In genomic region chr9:114465442-114465841, GRCm38 (mm10) we compare ENCODE assay signal across 38 mouse cellular contexts. TPM values are rescaled to one million over a fixed set of nuclear protein-coding genes. Genes with fewer than 3 reads are reported as not detected.
"Had no signal": no experiment of that assay in that cellular context is flagged by ENCODE, and none has a peak within 500 bp of the region (broad histone marks: within the 10 kb centered on the region; RNA-seq: fewer than 3 reads in every experiment).

No protein-coding gene starts in this region.

- H3K4me3 ChIP-seq: embryonic facial prominence, embryonic 10.5 days; embryonic facial prominence, embryonic 12.5 days; embryonic facial prominence, embryonic 13.5 days; embryonic facial prominence, embryonic 15.5 days; erythroblast, embryonic 14.5 days; forebrain, embryonic 10.5 days; forebrain, embryonic 12.5 days; forebrain, embryonic 13.5 days; forebrain, embryonic 15.5 days; gastrocnemius, adult 2 months; heart, adult 2 months had no signal

- ATAC-seq: forebrain, embryonic 13.5 days; forebrain, embryonic 14.5 days; forebrain, embryonic 15.5 days; forebrain, embryonic 16.5 days; forebrain, postnatal 0 days had no signal

- H3K9ac ChIP-seq: embryonic facial prominence, embryonic 12.5 days; embryonic facial prominence, embryonic 13.5 days; embryonic facial prominence, embryonic 15.5 days; forebrain, embryonic 12.5 days; forebrain, embryonic 13.5 days; forebrain, embryonic 15.5 days; forebrain, postnatal 0 days had no signal

- H3K27ac ChIP-seq: embryonic facial prominence, embryonic 10.5 days; embryonic facial prominence, embryonic 12.5 days; embryonic facial prominence, embryonic 13.5 days; embryonic facial prominence, embryonic 15.5 days; forebrain, embryonic 10.5 days; forebrain, embryonic 12.5 days; forebrain, embryonic 13.5 days; forebrain, embryonic 15.5 days; gastrocnemius, adult 2 months; heart, adult 2 months had no signal

- H3K4me1 ChIP-seq: embryonic facial prominence, embryonic 13.5 days; embryonic facial prominence, embryonic 15.5 days; forebrain, embryonic 13.5 days; forebrain, embryonic 15.5 days had no signal

- H3K4me2 ChIP-seq: embryonic facial prominence, embryonic 12.5 days; embryonic facial prominence, embryonic 13.5 days; embryonic facial prominence, embryonic 15.5 days; forebrain, embryonic 12.5 days; forebrain, embryonic 13.5 days; forebrain, embryonic 15.5 days had no signal

- DNase-seq: cerebellum, adult 9-10 months; cerebellum, adult 9-11 months; cerebellum, postnatal 10 days; cerebellum, postnatal 14 days; cerebellum, postnatal 25 days; cerebellum, postnatal 36 days; embryo, embryonic 11 days; forebrain, postnatal 0 days; gastrocnemius, adult 2 months; gastrocnemius, postnatal 10 days; gastrocnemius, postnatal 14 days; gastrocnemius, postnatal 25 days; gastrocnemius, postnatal 36 days; heart, adult 11 months; heart, adult 18-20 months; heart, adult 2 months had no signal

- H3K27me3 ChIP-seq: embryonic facial prominence, embryonic 12.5 days; embryonic facial prominence, embryonic 13.5 days; embryonic facial prominence, embryonic 15.5 days; forebrain, embryonic 12.5 days; forebrain, embryonic 13.5 days; forebrain, embryonic 15.5 days had no signal

- H3K9me3 ChIP-seq: embryonic facial prominence, embryonic 10.5 days; embryonic facial prominence, embryonic 12.5 days; embryonic facial prominence, embryonic 13.5 days; embryonic facial prominence, embryonic 15.5 days; forebrain, embryonic 12.5 days; forebrain, embryonic 13.5 days; forebrain, embryonic 15.5 days had no signal

RNA-seq across cellular contexts. Expression of gene Ccr4, which starts 39.3 kb away (rescaled TPM):
- total RNA-seq: common myeloid progenitor, adult 5-6 weeks; forebrain, postnatal 0 days; gastrocnemius, adult 18-20 months; gastrocnemius, adult 2 months; gastrocnemius, adult 8-10 months; gastrocnemius, postnatal 10 days; gastrocnemius, postnatal 14 days; gastrocnemius, postnatal 25 days; gastrocnemius, postnatal 36 days; gastrocnemius, postnatal 4 days; granulocyte monocyte progenitor cell, adult 5-6 weeks; heart, adult 18-20 months; heart, adult 2 months; heart, adult 8-10 months had no signal
- polyA plus RNA-seq: cortical plate, adult 2 months; embryonic facial prominence, embryonic 11.5 days; embryonic facial prominence, embryonic 12.5 days; erythroblast, embryonic 14.5 days; forebrain, embryonic 10.5 days; forebrain, embryonic 11.5 days; forebrain, embryonic 12.5 days; forebrain, embryonic 13.5 days; forebrain, embryonic 14.5 days; forebrain, embryonic 15.5 days; forebrain, embryonic 16.5 days; forebrain, postnatal 0 days; frontal cortex, adult 2 months; heart, adult 2 months had no signal

RNA-seq across cellular contexts. Expression of gene C130032M10Rik, which starts 50.1 kb away (rescaled TPM):
- total RNA-seq: common myeloid progenitor, adult 5-6 weeks; forebrain, postnatal 0 days; gastrocnemius, adult 18-20 months; gastrocnemius, adult 2 months; gastrocnemius, adult 8-10 months; gastrocnemius, postnatal 10 days; gastrocnemius, postnatal 14 days; gastrocnemius, postnatal 25 days; gastrocnemius, postnatal 36 days; gastrocnemius, postnatal 4 days; granulocyte monocyte progenitor cell, adult 5-6 weeks; heart, adult 18-20 months; heart, adult 2 months; heart, adult 8-10 months had no signal
- polyA plus RNA-seq: cortical plate, adult 2 months; embryonic facial prominence, embryonic 11.5 days; erythroblast, embryonic 14.5 days; forebrain, embryonic 11.5 days; forebrain, embryonic 12.5 days; forebrain, embryonic 13.5 days; forebrain, embryonic 14.5 days; forebrain, embryonic 15.5 days; forebrain, embryonic 16.5 days; forebrain, postnatal 0 days; frontal cortex, adult 2 months; gonadal fat pad, adult 2 months; heart, adult 2 months had no signal
